ENCODE assay signal across 26 mouse cellular contexts in the genomic region with DNA sequence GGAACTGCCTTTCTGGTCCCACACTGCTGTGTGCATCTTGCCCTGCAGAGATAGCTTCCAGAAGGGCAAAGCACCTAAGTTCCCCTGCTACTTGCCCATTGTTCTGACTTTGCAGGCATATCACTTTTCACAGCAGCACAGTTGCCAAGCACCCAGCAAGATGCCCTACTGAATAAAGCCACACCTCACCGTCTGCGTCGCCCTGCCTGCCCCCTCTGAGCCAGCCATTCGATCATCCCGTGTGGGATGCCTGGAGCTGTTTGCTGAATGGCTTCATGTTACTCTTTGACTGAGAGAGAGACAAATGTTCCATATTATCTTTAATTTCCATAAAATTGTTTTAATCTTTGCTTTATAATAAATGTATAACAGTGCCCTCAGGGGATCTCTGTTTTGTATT.
DNase-seq lines count a peak whose midpoint lies in the region; ATAC-seq and TF ChIP-seq lines count a peak whose summit lies in the region.
"Had no signal": no experiment of that assay in that cellular context is flagged by ENCODE, and none has a peak within 500 bp of the region (broad histone marks: within the 10 kb centered on the region; RNA-seq: fewer than 3 reads in every experiment).

No protein-coding gene starts in this region.

- no peak overlapping the region for H3K27ac ChIP-seq in kidney, embryonic 15.5 days
- H3K27ac ChIP-seq in kidney, adult 2 months (ENCODE audit: insufficient read depth, low read depth, low read length): no peak overlapping the region
- H3K27ac ChIP-seq in embryonic facial prominence, embryonic 14.5 days (replicated peaks; ENCODE audit: low read depth, low read length): no peak overlapping the region
- H3K27ac ChIP-seq in limb, embryonic 12.5 days: no peak overlapping the region
- H3K27ac ChIP-seq: forebrain, embryonic 13.5 days; gastrocnemius, adult 2 months; heart, embryonic 10.5 days; heart, embryonic 13.5 days; hindbrain, embryonic 15.5 days had no signal

- no peak overlapping the region for H3K4me2 ChIP-seq in kidney, embryonic 15.5 days
- no peak overlapping the region for H3K4me2 ChIP-seq in embryonic facial prominence, embryonic 14.5 days (ENCODE audit: low read depth, low read length)
- no peak overlapping the region for H3K4me2 ChIP-seq in limb, embryonic 12.5 days
- H3K4me2 ChIP-seq: forebrain, embryonic 13.5 days; heart, embryonic 13.5 days; hindbrain, embryonic 15.5 days had no signal

- 41% methylated on average over 5 of the region's 5 CpGs for WGBS in kidney, embryonic 15.5 days
- 64% methylated on average over 5 of the region's 5 CpGs for WGBS in kidney, adult 2 months
- WGBS in embryonic facial prominence, embryonic 14.5 days: 17% methylated on average over 5 of the region's 5 CpGs
- WGBS in limb, embryonic 12.5 days: 20% methylated on average over 5 of the region's 5 CpGs

- no peak overlapping the region for H3K9ac ChIP-seq in kidney, embryonic 15.5 days
- no peak overlapping the region for H3K9ac ChIP-seq in embryonic facial prominence, embryonic 14.5 days (ENCODE audit: low read depth, low read length)
- 0 out of 2 replicates have a peak overlapping the region, but pooled peaks have one; percentile 23 for H3K9ac ChIP-seq in limb, embryonic 12.5 days (replicated peaks)
- H3K9ac ChIP-seq: forebrain, embryonic 13.5 days; heart, embryonic 13.5 days; hindbrain, embryonic 15.5 days had no signal

- no peaks in the 10 kb centered on the region for H3K36me3 ChIP-seq in kidney, embryonic 15.5 days
- no peaks in the 10 kb centered on the region for H3K36me3 ChIP-seq in kidney, adult 2 months (ENCODE audit: control insufficient read depth, insufficient read depth, low read length)
- H3K36me3 ChIP-seq in embryonic facial prominence, embryonic 14.5 days (ENCODE audit: control insufficient read depth, insufficient read depth, low read length): no peaks in the 10 kb centered on the region
- H3K36me3 ChIP-seq in limb, embryonic 12.5 days: no peaks in the 10 kb centered on the region
- H3K36me3 ChIP-seq: heart, embryonic 10.5 days; heart, embryonic 13.5 days; hindbrain, embryonic 15.5 days had no signal

- no peak for TF ChIP-seq POLR2A in kidney, adult 2 months (IDR thresholded peaks at IDR 0.05; ENCODE audit: low read depth, low read length)

- DNase-seq in embryo, embryonic 10 days (ENCODE audit: low spot score): peak; percentile 14
- DNase-seq in embryo, embryonic 10.5 days (ENCODE audit: low spot score): no peak
- no peak for DNase-seq in kidney, adult 2 months
- peak; percentile 58 for DNase-seq in embryonic facial prominence, embryonic 14.5 days (ENCODE audit: low spot score)
- no peak for DNase-seq in frontal cortex, postnatal 10 days (ENCODE audit: low spot score in 2 of 2)
- DNase-seq in gastrocnemius, adult 8-10 months (ENCODE audit: low spot score in 2 of 2): no peak
- DNase-seq: adrenal gland, postnatal 10 days; adrenal gland, postnatal 36 days; cerebellum, adult 18-20 months; cerebellum, adult 9-10 months; cerebellum, postnatal 14 days; gastrocnemius, adult 2 months; gastrocnemius, postnatal 25 days; heart, adult 18-20 months; heart, postnatal 14 days; heart, postnatal 4 days; kidney, adult 8-10 months had no signal

- TF ChIP-seq CTCF in kidney, adult 2 months (conservative IDR thresholded peaks at IDR 0.05; ENCODE audit: insufficient read depth, insufficient read length, low read depth, low read length): no peak

- ATAC-seq in kidney, embryonic 15.5 days (replicated peaks; ENCODE audit: low FRiP score): 0 out of 2 replicates have a peak, but pooled peaks have one; percentile 49
- ATAC-seq in embryonic facial prominence, embryonic 14.5 days (ENCODE audit: low read depth): peak; percentile 82; the same call in 1 of the 2 replicates
- ATAC-seq in limb, embryonic 12.5 days (ENCODE audit: insufficient number of reproducible peaks, insufficient read depth, low FRiP score, low TSS enrichment, low read depth): no peak
- ATAC-seq: activated CD4-positive, CD25-positive, alpha-beta regulatory T cell, adult 4 months; forebrain, embryonic 13.5 days; forebrain, embryonic 16.5 days; intestine, postnatal 0 days had no signal

- no peaks in the 10 kb centered on the region for H3K9me3 ChIP-seq in kidney, embryonic 15.5 days (replicated peaks)
- H3K9me3 ChIP-seq in embryonic facial prominence, embryonic 14.5 days (ENCODE audit: control insufficient read depth, low read length): no peaks in the 10 kb centered on the region
- no peaks in the 10 kb centered on the region for H3K9me3 ChIP-seq in limb, embryonic 12.5 days
- H3K9me3 ChIP-seq: forebrain, embryonic 13.5 days; heart, embryonic 10.5 days; heart, embryonic 13.5 days; hindbrain, embryonic 15.5 days had no signal

- no peaks in the 10 kb centered on the region for H3K27me3 ChIP-seq in kidney, embryonic 15.5 days
- no peaks in the 10 kb centered on the region for H3K27me3 ChIP-seq in kidney, adult 2 months (replicated peaks; ENCODE audit: control insufficient read depth, insufficient read depth, low read length)
- no peaks in the 10 kb centered on the region for H3K27me3 ChIP-seq in embryonic facial prominence, embryonic 14.5 days (replicated peaks; ENCODE audit: control insufficient read depth, insufficient read depth, low read length)
- H3K27me3 ChIP-seq in limb, embryonic 12.5 days: no peaks in the 10 kb centered on the region
- H3K27me3 ChIP-seq: forebrain, embryonic 13.5 days; heart, embryonic 13.5 days; hindbrain, embryonic 15.5 days had no signal

- 0 out of 2 replicates have a peak, but pooled peaks cover 4% of the 10 kb centered on the region for H3K4me1 ChIP-seq in kidney, embryonic 15.5 days
- H3K4me1 ChIP-seq in kidney, adult 2 months (ENCODE audit: control insufficient read depth, insufficient read depth, low read length): no peaks in the 10 kb centered on the region
- H3K4me1 ChIP-seq in embryonic facial prominence, embryonic 14.5 days (ENCODE audit: control insufficient read depth, insufficient read depth, low read length): peaks cover 9% of the 10 kb centered on the region; the same call in 1 of the 2 replicates
- peaks cover 27% of the 10 kb centered on the region for H3K4me1 ChIP-seq in limb, embryonic 12.5 days (replicated peaks)
- H3K4me1 ChIP-seq: forebrain, embryonic 13.5 days; heart, embryonic 13.5 days; hindbrain, embryonic 15.5 days had no signal

- no peak overlapping the region for H3K4me3 ChIP-seq in kidney, embryonic 15.5 days (replicated peaks)
- H3K4me3 ChIP-seq in kidney, adult 2 months (ENCODE audit: insufficient read depth, low read depth, low read length): no peak overlapping the region
- no peak overlapping the region for H3K4me3 ChIP-seq in embryonic facial prominence, embryonic 14.5 days (ENCODE audit: low read depth, low read length)
- H3K4me3 ChIP-seq in limb, embryonic 12.5 days (replicated peaks): no peak overlapping the region
- H3K4me3 ChIP-seq: forebrain, embryonic 13.5 days; gastrocnemius, adult 2 months; heart, embryonic 10.5 days; heart, embryonic 13.5 days; hindbrain, embryonic 15.5 days had no signal

Comparison
In these comparisons a context has a peak if more than half of its experiments do, and no peak if none do; other contexts are left out.
1. DNase-seq: peak in embryo, embryonic 10 days (single experiment) and embryonic facial prominence, embryonic 14.5 days (single experiment); none in embryo, embryonic 10.5 days (single experiment), kidney, adult 2 months (single experiment), frontal cortex, postnatal 10 days (0 of 2) and gastrocnemius, adult 8-10 months (0 of 2).